Comparison of ENCODE assay signal across 16 mouse cellular contexts in the genomic region with DNA sequence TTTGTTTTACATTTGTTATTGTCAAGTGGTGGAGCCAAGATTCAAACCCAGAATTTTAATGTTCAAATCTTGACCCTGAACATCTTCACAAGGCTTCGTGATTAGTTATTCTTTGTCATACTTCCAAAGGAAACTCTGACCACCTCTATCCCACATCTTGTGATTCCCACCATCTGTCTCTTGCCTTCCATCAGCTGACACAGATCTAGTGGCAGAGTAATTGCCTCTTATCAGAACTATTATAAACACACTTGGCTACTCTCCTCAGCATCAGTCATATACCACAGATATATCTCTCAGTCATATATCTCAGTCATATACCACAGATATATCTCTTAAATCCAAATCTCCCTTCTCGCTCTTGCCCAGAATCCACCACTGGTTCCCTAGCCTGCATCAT.
DNase-seq lines count a peak whose midpoint lies in the region; ATAC-seq and TF ChIP-seq lines count a peak whose summit lies in the region.
"Had no signal": no experiment of that assay in that cellular context is flagged by ENCODE, and none has a peak within 500 bp of the region (broad histone marks: within the 10 kb centered on the region; RNA-seq: fewer than 3 reads in every experiment).

No protein-coding gene starts in this region.

- H3K4me2 ChIP-seq in embryonic facial prominence, embryonic 13.5 days: no peak overlapping the region
- H3K4me2 ChIP-seq in heart, embryonic 16.5 days (ENCODE audit: low read depth, low read length): no peak overlapping the region
- no peak overlapping the region for H3K4me2 ChIP-seq in lung, embryonic 14.5 days
- H3K4me2 ChIP-seq: hindbrain, embryonic 15.5 days; intestine, embryonic 15.5 days; liver, embryonic 12.5 days; midbrain, embryonic 11.5 days had no signal

- no peaks in the 10 kb centered on the region for H3K27me3 ChIP-seq in embryonic facial prominence, embryonic 13.5 days
- no peaks in the 10 kb centered on the region for H3K27me3 ChIP-seq in embryonic facial prominence, embryonic 10.5 days (replicated peaks; ENCODE audit: low read depth, poor library complexity, severe bottlenecking)
- no peaks in the 10 kb centered on the region for H3K27me3 ChIP-seq in heart, embryonic 16.5 days (ENCODE audit: control insufficient read depth, insufficient read depth, low read length)
- H3K27me3 ChIP-seq in lung, embryonic 14.5 days (ENCODE audit: insufficient read depth, low read length): no peaks in the 10 kb centered on the region
- H3K27me3 ChIP-seq: hindbrain, embryonic 15.5 days; intestine, embryonic 15.5 days; liver, embryonic 12.5 days had no signal

- 88% methylated on average over 2 of the region's 2 CpGs for WGBS in embryonic facial prominence, embryonic 13.5 days
- WGBS in embryonic facial prominence, embryonic 10.5 days: 89% methylated on average over 2 of the region's 2 CpGs
- 72% methylated on average over 2 of the region's 2 CpGs for WGBS in heart, embryonic 16.5 days
- WGBS in lung, embryonic 14.5 days: 47% methylated on average over 2 of the region's 2 CpGs

- no peak for TF ChIP-seq POLR2A in embryonic fibroblast, embryonic 13.5 days (IDR thresholded peaks at IDR 0.05; ENCODE audit: low read depth, low read length)

- H3K27ac ChIP-seq in embryonic facial prominence, embryonic 13.5 days: 0 out of 2 replicates have a peak overlapping the region, but pooled peaks have one; percentile 41
- no peak overlapping the region for H3K27ac ChIP-seq in embryonic facial prominence, embryonic 10.5 days (replicated peaks)
- peak overlapping the region; percentile 90 for H3K27ac ChIP-seq in heart, embryonic 16.5 days (ENCODE audit: low read length)
- peak overlapping the region; percentile 65 for H3K27ac ChIP-seq in lung, embryonic 14.5 days (ENCODE audit: low read depth)
- H3K27ac ChIP-seq in embryonic fibroblast, embryonic 13.5 days (ENCODE audit: insufficient read depth, low read length): peak overlapping the region; percentile 97
- H3K27ac ChIP-seq: liver, embryonic 12.5 days had no signal

- TF ChIP-seq CTCF in lung, embryonic 14.5 days (IDR thresholded peaks at IDR 0.05; ENCODE audit: low read depth): no peak
- TF ChIP-seq CTCF in embryonic fibroblast, embryonic 13.5 days (IDR thresholded peaks at IDR 0.05; ENCODE audit: borderline replicate concordance, insufficient read depth, low read length): no peak

- no peak for DNase-seq in embryonic facial prominence, embryonic 10.5 days (ENCODE audit: low spot score)
- no peak for DNase-seq in heart, adult 18-20 months
- DNase-seq in lung, embryonic 14.5 days: no peak
- DNase-seq in lung, postnatal 25 days (ENCODE audit: low spot score): no peak
- DNase-seq in urinary bladder, adult 18-20 months (ENCODE audit: low spot score in 2 of 2): no peak
- DNase-seq: cerebellum, adult 2 months; gastrocnemius, postnatal 25 days; thymus, adult 2 months; thymus, postnatal 4 days had no signal

- ATAC-seq in embryonic facial prominence, embryonic 13.5 days (ENCODE audit: insufficient number of reproducible peaks, insufficient read depth, low FRiP score, low TSS enrichment, low read depth): no peak
- no peak for ATAC-seq in heart, embryonic 16.5 days (replicated peaks; ENCODE audit: extremely low read depth, insufficient read depth, low FRiP score)
- ATAC-seq in lung, embryonic 14.5 days (ENCODE audit: insufficient read depth): peak; percentile 28; the same call in 1 of the 2 replicates

- H3K36me3 ChIP-seq in embryonic facial prominence, embryonic 13.5 days: no peaks in the 10 kb centered on the region
- no peaks in the 10 kb centered on the region for H3K36me3 ChIP-seq in embryonic facial prominence, embryonic 10.5 days (replicated peaks)
- H3K36me3 ChIP-seq in heart, embryonic 16.5 days (ENCODE audit: control insufficient read depth, insufficient read depth): no peaks in the 10 kb centered on the region
- H3K36me3 ChIP-seq in lung, embryonic 14.5 days (ENCODE audit: insufficient read depth): no peaks in the 10 kb centered on the region
- H3K36me3 ChIP-seq: hindbrain, embryonic 15.5 days; intestine, embryonic 15.5 days; liver, embryonic 12.5 days had no signal

- peaks cover 12% of the 10 kb centered on the region for H3K4me1 ChIP-seq in embryonic facial prominence, embryonic 13.5 days
- peaks cover 7% of the 10 kb centered on the region for H3K4me1 ChIP-seq in embryonic facial prominence, embryonic 10.5 days
- peaks cover 10% of the 10 kb centered on the region for H3K4me1 ChIP-seq in heart, embryonic 16.5 days (ENCODE audit: control insufficient read depth, insufficient read depth, low read length)
- peaks cover 14% of the 10 kb centered on the region for H3K4me1 ChIP-seq in lung, embryonic 14.5 days (ENCODE audit: insufficient read depth)
- peaks cover 6% of the 10 kb centered on the region for H3K4me1 ChIP-seq in embryonic fibroblast, embryonic 13.5 days (ENCODE audit: control insufficient read depth, insufficient read depth, low read length)
- H3K4me1 ChIP-seq: hindbrain, embryonic 15.5 days; intestine, embryonic 15.5 days had no signal

- no peaks in the 10 kb centered on the region for H3K9me3 ChIP-seq in embryonic facial prominence, embryonic 13.5 days
- H3K9me3 ChIP-seq in embryonic facial prominence, embryonic 10.5 days: no peaks in the 10 kb centered on the region
- no peaks in the 10 kb centered on the region for H3K9me3 ChIP-seq in heart, embryonic 16.5 days (replicated peaks; ENCODE audit: control insufficient read depth, low read length)
- no peaks in the 10 kb centered on the region for H3K9me3 ChIP-seq in lung, embryonic 14.5 days (ENCODE audit: low read depth, low read length)
- H3K9me3 ChIP-seq: hindbrain, embryonic 15.5 days; intestine, embryonic 15.5 days; liver, embryonic 12.5 days had no signal

- H3K9ac ChIP-seq in embryonic facial prominence, embryonic 13.5 days: no peak overlapping the region
- H3K9ac ChIP-seq in heart, embryonic 16.5 days (ENCODE audit: low read length): no peak overlapping the region
- H3K9ac ChIP-seq in lung, embryonic 14.5 days: no peak overlapping the region
- H3K9ac ChIP-seq: hindbrain, embryonic 15.5 days; intestine, embryonic 15.5 days; liver, embryonic 12.5 days had no signal

- H3K4me3 ChIP-seq in embryonic facial prominence, embryonic 13.5 days: no peak overlapping the region
- no peak overlapping the region for H3K4me3 ChIP-seq in embryonic facial prominence, embryonic 10.5 days
- no peak overlapping the region for H3K4me3 ChIP-seq in heart, embryonic 16.5 days (ENCODE audit: low read length)
- no peak overlapping the region for H3K4me3 ChIP-seq in lung, embryonic 14.5 days (ENCODE audit: low read depth, low read length)
- H3K4me3 ChIP-seq in embryonic fibroblast, embryonic 13.5 days (ENCODE audit: insufficient read depth, low read length): no peak overlapping the region
- H3K4me3 ChIP-seq: hindbrain, embryonic 15.5 days; intestine, embryonic 15.5 days; liver, embryonic 12.5 days had no signal
